Mouse (Mus musculus) liver, embryonic 14.5 days (tissue): Measurements from ENCODE around the gene Tedc1. TPM values are rescaled to one million over a fixed set of nuclear protein-coding genes. Genes with fewer than 3 reads are reported as not detected.
A peak's percentile ranks its signal among the peaks of the same experiment; 100 is the strongest.

Source experiments
- ATAC-seq: fragments of 200-750 bp; cut with Nextera tagmentation; 2 replicates; pipeline ENCODE4 v1.8.0; 2017; ENCODE audit warnings: moderate number of reproducible peaks, mild to moderate bottlenecking, moderate library complexity; ENCODE audit not compliant: insufficient read depth
- DNase-seq, 3 experiments: peaks; one replicate each; pipeline ENCODE4 v3.0.0-alpha.2; 2012 to 2013; ENCODE audit warnings: low read depth in 3 of 3, low spot score in 3 of 3
- H3K27ac ChIP-seq: fragments of 300-500 bp; sonication (generic); 2 replicates; pipeline ENCODE4 v1.5.1; 2014; ENCODE audit warnings: moderate library complexity, mild to moderate bottlenecking, control low read depth, inconsistent platforms
- H3K27me3 ChIP-seq: fragments of 300-500 bp; sonication (generic); 2 replicates; pipeline ENCODE4 v1.6.1; 2014; ENCODE audit warnings: mild to moderate bottlenecking, low read length, moderate library complexity; ENCODE audit not compliant: control insufficient read depth, insufficient read depth
- H3K36me3 ChIP-seq: fragments of 300-500 bp; sonication (generic); replicated peaks from 2 replicates; pipeline ENCODE4 v1.6.1; 2014; ENCODE audit warnings: low read depth; ENCODE audit not compliant: control insufficient read depth, insufficient read depth
- H3K4me1 ChIP-seq, 2 experiments: fragments of 200-500 bp in 1 of 2; fragments of 300-500 bp in 1 of 2; sonication (generic) in 1 of 2; replicated peaks; 2 replicates each; pipeline ENCODE4 v1.6.1; 2012 to 2014; ENCODE audit warnings: antibody characterized with exemption in 1 of 2, inconsistent platforms in 1 of 2, low read length in 1 of 2; ENCODE audit not compliant: control insufficient read depth in 2 of 2, insufficient read depth in 2 of 2
- H3K4me2 ChIP-seq: fragments of 300-500 bp; sonication (generic); 2 replicates; pipeline ENCODE4 v1.6.1; 2014; ENCODE audit warnings: low read depth, mild to moderate bottlenecking, control low read depth, moderate library complexity
- H3K4me3 ChIP-seq, 2 experiments: fragments of 200-500 bp in 1 of 2; fragments of 300-500 bp in 1 of 2; sonication (generic) in 1 of 2; 2 replicates each; pipeline ENCODE4 v1.5.1; 2012 to 2014; ENCODE audit warnings: low read depth in 2 of 2, low read length in 2 of 2, mild to moderate bottlenecking in 2 of 2, control low read depth in 1 of 2, inconsistent platforms in 1 of 2, moderate library complexity in 1 of 2; ENCODE audit not compliant: insufficient read depth in 1 of 2
- H3K9ac ChIP-seq: fragments of 300-500 bp; sonication (generic); replicated peaks from 2 replicates; pipeline ENCODE4 v1.6.1; 2014; ENCODE audit warnings: mild to moderate bottlenecking, control low read depth, moderate library complexity
- H3K9me3 ChIP-seq: fragments of 300-500 bp; sonication (generic); 2 replicates; pipeline ENCODE4 v1.6.1; 2016; ENCODE audit warnings: low read length, mixed read lengths; ENCODE audit not compliant: control insufficient read depth
- CTCF ChIP-seq: IDR thresholded peaks from 2 replicates; pipeline ENCODE4 v1.5.1; 2016; ENCODE audit warnings: antibody characterized with exemption, low read depth, control low read depth
- EP300 ChIP-seq: IDR thresholded peaks from 2 replicates; pipeline ENCODE4 v1.6.1; 2016; ENCODE audit warnings: antibody characterized with exemption, low read depth
- WGBS: fragments of 180-500 bp; shearing (Covaris S2); extraction: QIAGEN DNeasy Blood & Tissue Kit; methylation state at CpG from one replicate; pipeline ENCODE4 v1.1.7; 2014; ENCODE audit not compliant: insufficient replicate concordance; 5-methylcytosine and 5-hydroxymethylcytosine counted together
- polyA plus RNA-seq, 2 experiments: library from polyadenylated mRNA; depleted of rRNA in 1 of 2; stranded (reverse) in 1 of 2; unstranded in 1 of 2; fragments of >200 nt; fragmentation: Nextera tagmentation in 1 of 2; extraction: Ambion mirVana in 1 of 2; gene quantifications; 2 replicates each; pipeline versions ENCODE4 v1.2.1 to v1.2.3; 2012 to 2014

Tedc1 gene
- polyA plus RNA-seq, 2 experiments, result 6.4 to 8.2 TPM

- ATAC-seq (no peak), DNase-seq (no peak)
- Histone ChIP-seq H3K36me3 (no peaks in the 10 kb centered on the region), H3K4me3 (no peak overlapping the region), H3K4me1 (peaks cover 23 to 28% of the 10 kb centered on the region in 2 experiments), H3K9me3 (no peaks in the 10 kb centered on the region), H3K27me3 (peaks cover 20% of the 10 kb centered on the region), H3K27ac (no peak overlapping the region), H3K4me2 (no peak overlapping the region; the same call in 1 of the 2 replicates), H3K9ac (no peak overlapping the region)
- TF ChIP-seq EP300 (no peak), CTCF (no peak)
- WGBS, result 45% methylated on average over 8 of the region's 8 CpGs
Measured at GRCm38 (mm10) chr12:113151046-113151445, 5.2 kb upstream of the Tedc1 start.

- Histone ChIP-seq H3K36me3 (no peaks in the 10 kb centered on the region), H3K4me2 (peak overlapping the region; percentile 82), H3K9me3 (no peaks in the 10 kb centered on the region), H3K27me3 (peaks cover 16% of the 10 kb centered on the region), H3K4me3 (peak overlapping the region; percentile 45 to 52), H3K9ac (peak overlapping the region; percentile 31), H3K27ac (no peak overlapping the region), H3K4me1 (peaks cover 24 to 29% of the 10 kb centered on the region in 2 experiments)
- WGBS, result 2% methylated on average over 36 of the region's 36 CpGs
- no peak for ATAC-seq
- TF ChIP-seq EP300, result no peak
- TF ChIP-seq CTCF, result no peak
- DNase-seq, result no peak
Measured at GRCm38 (mm10) chr12:113151661-113152271, 4.5 kb upstream of the Tedc1 start.

GRCm38 (mm10) chr12:113152272-113152661 lies 4.0 kb upstream of the Tedc1 start:
- Histone ChIP-seq H3K27ac (no peak overlapping the region), H3K36me3 (no peaks in the 10 kb centered on the region), H3K9ac (peak overlapping the region; percentile 31), H3K4me1 (peaks cover 29 to 31% of the 10 kb centered on the region in 2 experiments), H3K9me3 (no peaks in the 10 kb centered on the region), H3K4me2 (peak overlapping the region; percentile 82), H3K27me3 (peaks cover 15% of the 10 kb centered on the region), H3K4me3 (peak overlapping the region; percentile 45 to 52)
- no peak for TF ChIP-seq EP300
- no peak for TF ChIP-seq CTCF
- ATAC-seq (no peak), DNase-seq (no peak)
- WGBS, result 5% methylated on average over 19 of the region's 19 CpGs

- Histone ChIP-seq H3K36me3 (no peaks in the 10 kb centered on the region), H3K27me3 (peaks cover 15% of the 10 kb centered on the region), H3K4me3 (no peak overlapping the region), H3K9me3 (no peaks in the 10 kb centered on the region), H3K9ac (no peak overlapping the region), H3K27ac (no peak overlapping the region), H3K4me2 (peak overlapping the region; percentile 82; the same call in 1 of the 2 replicates), H3K4me1 (peaks cover 29 to 31% of the 10 kb centered on the region in 2 experiments)
- WGBS, result 75% methylated on average over 6 of the region's 6 CpGs
- DNase-seq, result no peak
- TF ChIP-seq CTCF, result no peak
- TF ChIP-seq EP300, result no peak
- no peak for ATAC-seq
Measured at GRCm38 (mm10) chr12:113152991-113153525, 3.2 kb upstream of the Tedc1 start.

GRCm38 (mm10) chr12:113153971-113154370 lies 2.2 kb upstream of the Tedc1 start:
- no peaks in the 10 kb centered on the region for H3K36me3 ChIP-seq
- peaks cover 22 to 23% of the 10 kb centered on the region in 2 experiments for H3K4me1 ChIP-seq
- no peak for DNase-seq
- no peak overlapping the region for H3K4me2 ChIP-seq
- ATAC-seq, result no peak
- H3K9ac ChIP-seq, result no peak overlapping the region
- 78% methylated on average over 7 of the region's 7 CpGs for whole genome bisulfite sequencing
- H3K27ac ChIP-seq, result no peak overlapping the region
- no peak overlapping the region for H3K4me3 ChIP-seq
- H3K27me3 ChIP-seq, result peaks cover 15% of the 10 kb centered on the region
- no peak for TF ChIP-seq CTCF
- H3K9me3 ChIP-seq, result no peaks in the 10 kb centered on the region
